Mouse (Mus musculus) MEL (cell line): ENCODE measurements around the gene Gdap1l1. TPM values are rescaled to one million over a fixed set of nuclear protein-coding genes. Genes with fewer than 3 reads are reported as not detected.

ENCODE experiments used
- DNase-seq: peaks from one replicate; pipeline ENCODE4 v3.0.0; 2011; ENCODE audit warnings: low read depth, low spot score
- H3K27ac ChIP-seq: 2 replicates; pipeline ENCODE4 v1.5.1; 2012; ENCODE audit warnings: low read depth, mild to moderate bottlenecking, control low read depth, low read length, moderate library complexity; ENCODE audit not compliant: control insufficient read depth
- H3K27me3 ChIP-seq, 2 experiments: fragments of 150-350 bp in 1 of 2; sonication (generic) in 1 of 2; 2 replicates each; pipeline ENCODE4 v1.6.1; 2012; ENCODE audit warnings: low read length in 2 of 2, mild to moderate bottlenecking in 2 of 2, improper control_type of control experiment in 1 of 2, moderate library complexity in 1 of 2; ENCODE audit not compliant: insufficient read depth in 2 of 2, control insufficient read depth in 1 of 2
- H3K36me3 ChIP-seq, 2 experiments: 2 replicates each; pipeline ENCODE4 v1.6.1; 2012 to 2014; ENCODE audit warnings: low read length in 2 of 2, improper control_type of control experiment in 1 of 2, inconsistent platforms in 1 of 2, mild to moderate bottlenecking in 1 of 2; ENCODE audit not compliant: insufficient read depth in 2 of 2, control insufficient read depth in 1 of 2
- H3K4me1 ChIP-seq, 2 experiments: fragments of 150-350 bp in 1 of 2; sonication (generic) in 1 of 2; 2 replicates each; pipeline ENCODE4 v1.6.1; 2012; ENCODE audit warnings: low read length in 2 of 2, improper control_type of control experiment in 1 of 2, mild to moderate bottlenecking in 1 of 2; ENCODE audit not compliant: insufficient read depth in 2 of 2, control insufficient read depth in 1 of 2
- H3K4me3 ChIP-seq, 2 experiments: fragments of 150-350 bp in 1 of 2; sonication (generic) in 1 of 2; 2 replicates each; pipeline ENCODE4 v1.5.1; 2012; ENCODE audit warnings: low read depth in 2 of 2, low read length in 2 of 2, mild to moderate bottlenecking in 2 of 2, moderate library complexity in 2 of 2, control low read depth in 1 of 2, improper control_type of control experiment in 1 of 2; ENCODE audit not compliant: control insufficient read depth in 1 of 2, insufficient read depth in 1 of 2
- H3K79me2 ChIP-seq: 2 replicates; pipeline ENCODE4 v1.6.1; 2012; ENCODE audit warnings: mild to moderate bottlenecking, low read length, moderate library complexity; ENCODE audit not compliant: control insufficient read depth, poor library complexity, insufficient read depth
- H3K9ac ChIP-seq: 2 replicates; pipeline ENCODE4 v1.6.1; 2012; ENCODE audit warnings: low read depth, mild to moderate bottlenecking, control low read depth, low read length, moderate library complexity; ENCODE audit not compliant: control insufficient read depth, poor library complexity, severe bottlenecking
- H3K9me3 ChIP-seq: fragments of 150-350 bp; sonication (generic); replicated peaks from 2 replicates; pipeline ENCODE4 v1.6.1; 2012; ENCODE audit warnings: mild to moderate bottlenecking, low read length, improper control_type of control experiment, moderate library complexity; ENCODE audit not compliant: insufficient read depth
- BHLHE40 ChIP-seq: IDR thresholded peaks from 2 replicates; pipeline ENCODE4 v1.6.1; 2012; ENCODE audit warnings: low read depth, mild to moderate bottlenecking, inconsistent platforms, low read length, improper control_type of control experiment, borderline replicate concordance
- CHD2 ChIP-seq: IDR thresholded peaks from 2 replicates; pipeline ENCODE4 v1.6.1; 2011; ENCODE audit warnings: low read length, improper control_type of control experiment
- CTCF ChIP-seq, 3 experiments: IDR thresholded peaks in 2 of 3; conservative IDR thresholded peaks in 1 of 3; 2 replicates each; pipeline ENCODE4 v1.5.1; 2011 to 2012; ENCODE audit warnings: low read length in 3 of 3, low read depth in 2 of 3, mild to moderate bottlenecking in 2 of 3, improper control_type of control experiment in 1 of 3, inconsistent platforms in 1 of 3, mixed read lengths in 1 of 3, moderate library complexity in 1 of 3; ENCODE audit not compliant: control insufficient read depth in 1 of 3, insufficient read depth in 1 of 3, poor library complexity in 1 of 3, severe bottlenecking in 1 of 3
- E2F4 ChIP-seq: IDR thresholded peaks from 2 replicates; pipeline ENCODE4 v1.6.1; 2011; ENCODE audit warnings: low read depth, low read length, improper control_type of control experiment, borderline replicate concordance
- ELF1 ChIP-seq: IDR thresholded peaks from 2 replicates; pipeline ENCODE4 v1.6.1; 2014; ENCODE audit warnings: low read depth, mild to moderate bottlenecking, inconsistent platforms, low read length, improper control_type of control experiment, moderate library complexity
- EP300 ChIP-seq, 2 experiments: IDR thresholded peaks; 2 replicates each; pipeline ENCODE4 v1.6.1; 2011; ENCODE audit warnings: improper control_type of control experiment in 2 of 2, low read length in 2 of 2, low read depth in 1 of 2, mild to moderate bottlenecking in 1 of 2
- ETS1 ChIP-seq: IDR thresholded peaks from 2 replicates; pipeline ENCODE4 v1.6.1; 2012; ENCODE audit warnings: low read depth, mild to moderate bottlenecking, inconsistent platforms, low read length, improper control_type of control experiment, moderate library complexity
- GATA1 ChIP-seq: IDR thresholded peaks from 2 replicates; pipeline ENCODE4 v1.6.1; 2011; ENCODE audit warnings: low read depth, low read length, improper control_type of control experiment
- HCFC1 ChIP-seq: IDR thresholded peaks from 2 replicates; pipeline ENCODE4 v1.6.1; 2012; ENCODE audit warnings: low read depth, mild to moderate bottlenecking, inconsistent platforms, low read length, improper control_type of control experiment, moderate library complexity
- JUND ChIP-seq: IDR thresholded peaks from 2 replicates; pipeline ENCODE4 v1.6.1; 2011; ENCODE audit warnings: low read depth, mild to moderate bottlenecking, improper control_type of control experiment, low read length
- KAT2A ChIP-seq: conservative IDR thresholded peaks from 2 replicates; pipeline ENCODE4 v1.6.1; 2012; ENCODE audit warnings: low read depth, low read length, improper control_type of control experiment, inconsistent platforms
- MAX ChIP-seq: IDR thresholded peaks from 2 replicates; pipeline ENCODE4 v1.6.1; 2011; ENCODE audit warnings: low read length, improper control_type of control experiment
- MAZ ChIP-seq: IDR thresholded peaks from 2 replicates; pipeline ENCODE4 v1.6.1; 2012; ENCODE audit warnings: low read depth, mild to moderate bottlenecking, inconsistent platforms, low read length, improper control_type of control experiment
- MEF2A ChIP-seq: IDR thresholded peaks from 2 replicates; pipeline ENCODE4 v1.6.1; 2014; ENCODE audit warnings: low read depth, mild to moderate bottlenecking, inconsistent platforms, low read length, improper control_type of control experiment; ENCODE audit not compliant: poor library complexity, insufficient replicate concordance, severe bottlenecking; ENCODE audit errors: extremely low read depth
- MYC ChIP-seq: IDR thresholded peaks from 2 replicates; pipeline ENCODE4 v1.6.1; 2011; ENCODE audit warnings: low read depth, mild to moderate bottlenecking, low read length, improper control_type of control experiment, moderate library complexity
- NRF1 ChIP-seq: IDR thresholded peaks from 2 replicates; pipeline ENCODE4 v1.6.1; 2014; ENCODE audit warnings: low read depth, mild to moderate bottlenecking, inconsistent platforms, low read length, improper control_type of control experiment, moderate library complexity; ENCODE audit not compliant: poor library complexity, insufficient read depth, severe bottlenecking
- POLR2A ChIP-seq, 2 experiments: IDR thresholded peaks; 2 replicates each; pipeline ENCODE4 v1.6.1; 2011 to 2012; ENCODE audit warnings: low read length in 2 of 2, mild to moderate bottlenecking in 2 of 2, control low read depth in 1 of 2, improper control_type of control experiment in 1 of 2, low read depth in 1 of 2, moderate library complexity in 1 of 2; ENCODE audit not compliant: control insufficient read depth in 1 of 2, insufficient read depth in 1 of 2, poor library complexity in 1 of 2
- POLR2AphosphoS2 ChIP-seq: IDR thresholded peaks from 2 replicates; pipeline ENCODE4 v1.6.1; 2011; ENCODE audit warnings: low read length, improper control_type of control experiment
- POLR2AphosphoS5 ChIP-seq: IDR thresholded peaks from 2 replicates; pipeline ENCODE4 v1.6.1; 2012; ENCODE audit warnings: low read depth, borderline replicate concordance, mild to moderate bottlenecking, inconsistent platforms, low read length, moderate library complexity, mixed read lengths
- RCOR1 ChIP-seq: IDR thresholded peaks from 2 replicates; pipeline ENCODE4 v1.6.1; 2012; ENCODE audit warnings: low read depth, mild to moderate bottlenecking, inconsistent platforms, low read length, improper control_type of control experiment
- SIN3A ChIP-seq: IDR thresholded peaks from 2 replicates; pipeline ENCODE4 v1.6.1; 2012; ENCODE audit warnings: low read length, improper control_type of control experiment, inconsistent platforms
- SMC3 ChIP-seq: IDR thresholded peaks from 2 replicates; pipeline ENCODE4 v1.6.1; 2011; ENCODE audit warnings: low read depth, low read length, improper control_type of control experiment
- TAL1 ChIP-seq: IDR thresholded peaks from 2 replicates; pipeline ENCODE4 v1.6.1; 2012; ENCODE audit warnings: mild to moderate bottlenecking, inconsistent platforms, low read length, moderate library complexity, mixed read lengths
- TBP ChIP-seq: IDR thresholded peaks from 2 replicates; pipeline ENCODE4 v1.8.0; 2011; ENCODE audit warnings: low read depth, low read length, improper control_type of control experiment
- TCF12 ChIP-seq: IDR thresholded peaks from 2 replicates; pipeline ENCODE4 v1.6.1; 2014; ENCODE audit warnings: low read depth, mild to moderate bottlenecking, inconsistent platforms, low read length, improper control_type of control experiment, moderate library complexity
- UBTF ChIP-seq: IDR thresholded peaks from 2 replicates; pipeline ENCODE4 v1.6.1; 2012; ENCODE audit warnings: low read depth, mild to moderate bottlenecking, inconsistent platforms, low read length, improper control_type of control experiment, moderate library complexity, borderline replicate concordance; ENCODE audit not compliant: insufficient read depth
- USF1 ChIP-seq: IDR thresholded peaks from 2 replicates; pipeline ENCODE4 v1.6.1; 2014; ENCODE audit warnings: low read depth, mild to moderate bottlenecking, inconsistent platforms, low read length, improper control_type of control experiment, moderate library complexity
- USF2 ChIP-seq, 2 experiments: IDR thresholded peaks; 2 replicates each; pipeline ENCODE4 v1.6.1; 2011 to 2012; ENCODE audit warnings: improper control_type of control experiment in 2 of 2, low read length in 2 of 2, borderline replicate concordance in 1 of 2, inconsistent platforms in 1 of 2, low read depth in 1 of 2, mild to moderate bottlenecking in 1 of 2; ENCODE audit not compliant: insufficient read depth in 1 of 2
- ZMIZ1 ChIP-seq: IDR thresholded peaks from 2 replicates; pipeline ENCODE4 v1.6.1; 2012; ENCODE audit warnings: low read depth, mild to moderate bottlenecking, inconsistent platforms, low read length, improper control_type of control experiment, moderate library complexity
- ZNF384 ChIP-seq: IDR thresholded peaks from 2 replicates; pipeline ENCODE4 v1.6.1; 2012; ENCODE audit warnings: low read depth, mild to moderate bottlenecking, inconsistent platforms, low read length, improper control_type of control experiment
- polyA plus RNA-seq, 2 experiments: library from polyadenylated mRNA; stranded (reverse) in 1 of 2; unstranded in 1 of 2; fragments of >175 nt in 1 of 2; fragments of >200 nt in 1 of 2; gene quantifications; 2 replicates each; pipeline versions ENCODE4 v1.2.1 to v1.2.4; 2012; ENCODE audit warnings: low replicate concordance in 2 of 2, low read depth in 1 of 2; ENCODE audit not compliant: insufficient read length in 2 of 2, insufficient read depth in 1 of 2, missing spikeins in 1 of 2
- total RNA-seq: library from RNA; depleted of rRNA; stranded (reverse); fragments of 300-350 nt; gene quantifications from 2 replicates; pipeline ENCODE4 v1.2.3, GENCODE M21; 2012

Gdap1l1 gene
- total and polyA plus RNA-seq, 3 experiments, result not detected

GRCm38 (mm10) chr2:163399222-163399621, 39.1 kb upstream of the Gdap1l1 start:
- no peak overlapping the region for H3K4me3 ChIP-seq
- H3K79me2 ChIP-seq, result no peaks in the 10 kb centered on the region
- no peak for TF ChIP-seq USF2 (IDR thresholded peaks at IDR 0.05; ENCODE audit: borderline replicate concordance in 1 of 2, insufficient read depth in 1 of 2, low read depth in 1 of 2, low read length in 2 of 2)
- no peak for TF ChIP-seq TCF12
- TF ChIP-seq MAX, result no peak
- no peak for TF ChIP-seq EP300 (IDR thresholded peaks at IDR 0.05; ENCODE audit: low read depth in 1 of 2, low read length in 2 of 2)
- TF ChIP-seq MYC, result no peak
- no peak for TF ChIP-seq MEF2A
- TF ChIP-seq CHD2, result no peak
- TF ChIP-seq POLR2AphosphoS5, result no peak
- TF ChIP-seq SMC3, result no peak
- TF ChIP-seq HCFC1, result no peak
- no peak for TF ChIP-seq BHLHE40
- no peak for TF ChIP-seq ETS1
- no peak for TF ChIP-seq NRF1
- no peak for TF ChIP-seq USF1
- TF ChIP-seq UBTF, result no peak
- TF ChIP-seq POLR2A (IDR thresholded peaks at IDR 0.05; ENCODE audit: control insufficient read depth in 1 of 2, insufficient read depth in 1 of 2, low read depth in 1 of 2, low read length in 2 of 2, poor library complexity in 1 of 2), result no peak
- TF ChIP-seq MAZ, result no peak
- no peak for DNase-seq
- H3K4me1 ChIP-seq, result no peaks in the 10 kb centered on the region
- H3K27ac ChIP-seq, result no peak overlapping the region
- H3K27me3 ChIP-seq, result no peaks in the 10 kb centered on the region
- no peaks in the 10 kb centered on the region for H3K9me3 ChIP-seq
- H3K9ac ChIP-seq, result no peak overlapping the region
- H3K36me3 ChIP-seq, result no peaks in the 10 kb centered on the region

GRCm38 (mm10) chr2:163401221-163401620, 37.1 kb upstream of the Gdap1l1 start:
- Histone ChIP-seq H3K36me3 (no peaks in the 10 kb centered on the region; a peak in 1 of 4 replicates), H3K79me2 (no peaks in the 10 kb centered on the region), H3K9ac (no peak overlapping the region; the same call in 1 of the 2 replicates), H3K27me3 (no peaks in the 10 kb centered on the region), H3K4me1 (no peaks in the 10 kb centered on the region), H3K9me3 (no peaks in the 10 kb centered on the region), H3K27ac (no peak overlapping the region), H3K4me3 (no peak overlapping the region)
- peak; percentile 87 for DNase-seq
- no peak for TF ChIP-seq POLR2AphosphoS5
- TF ChIP-seq UBTF, result no peak
- TF ChIP-seq ZMIZ1, result no peak
- no peak for TF ChIP-seq E2F4
- TF ChIP-seq MEF2A, result no peak
- no peak for TF ChIP-seq CHD2
- peak; percentile 99 for TF ChIP-seq SMC3
- TF ChIP-seq POLR2A (IDR thresholded peaks at IDR 0.05; ENCODE audit: control insufficient read depth in 1 of 2, insufficient read depth in 1 of 2, low read depth in 1 of 2, low read length in 2 of 2, poor library complexity in 1 of 2), result no peak
- TF ChIP-seq SIN3A, result peak; percentile 67; the same call in 1 of the 2 replicates
- TF ChIP-seq ELF1, result no peak
- TF ChIP-seq TAL1, result no peak
- TF ChIP-seq JUND, result peak; percentile 65; the same call in 1 of the 2 replicates
- peak in 2 of 3 experiments; percentile 55 to 83 for TF ChIP-seq CTCF (IDR thresholded peaks at IDR 0.05 in 2 of 3, conservative IDR thresholded peaks at IDR 0.05 in 1 of 3; ENCODE audit: control insufficient read depth in 1 of 3, insufficient read depth in 1 of 3, low read depth in 2 of 3, low read length in 3 of 3, poor library complexity in 1 of 3, severe bottlenecking in 1 of 3)
- 0 out of 2 replicates have a peak, but pooled peaks have one; percentile 34 for TF ChIP-seq HCFC1
- 0 out of 2 replicates have a peak, but pooled peaks have one; percentile 13 for TF ChIP-seq GATA1
- TF ChIP-seq KAT2A, result no peak
- peak; percentile 78 for TF ChIP-seq ZNF384
- TF ChIP-seq RCOR1, result no peak
- no peak for TF ChIP-seq BHLHE40
- TF ChIP-seq ETS1, result no peak
- no peak for TF ChIP-seq TCF12
- TF ChIP-seq POLR2AphosphoS2, result no peak
- TF ChIP-seq TBP, result 0 out of 2 replicates have a peak, but pooled peaks have one; percentile 10
